Mouse (Mus musculus): ENCODE results near the gene Anxa5.

The Anxa5 gene

DNA sequence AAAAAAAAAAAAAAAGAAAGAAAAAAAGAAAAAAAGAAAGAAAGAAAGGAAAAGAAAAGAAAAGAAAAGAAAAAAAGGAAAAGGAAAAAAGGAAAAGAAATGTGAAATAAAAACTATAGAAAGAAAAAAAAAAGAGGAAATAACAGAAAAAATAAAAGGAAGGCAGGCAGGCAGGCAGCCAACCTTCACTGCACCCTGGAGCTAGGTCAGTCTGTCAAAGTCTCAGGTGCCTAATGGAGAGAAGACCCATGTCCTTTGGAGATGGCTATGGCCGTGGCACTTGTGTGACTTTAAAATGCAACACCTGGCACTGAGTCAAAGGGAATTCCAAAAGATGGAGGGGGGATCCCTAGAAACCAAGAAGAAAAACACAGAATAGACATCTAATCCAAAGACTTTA lies 12.7 kb upstream of the Anxa5 start:
- no peak for DNase-seq

GRCm38 (mm10) chr3:36486881-36487280 lies 11.2 kb upstream of the Anxa5 start:
- no peak for DNase-seq

GRCm38 (mm10) chr3:36486176-36486575 lies 10.5 kb upstream of the Anxa5 start:
- no peak for DNase-seq

DNA sequence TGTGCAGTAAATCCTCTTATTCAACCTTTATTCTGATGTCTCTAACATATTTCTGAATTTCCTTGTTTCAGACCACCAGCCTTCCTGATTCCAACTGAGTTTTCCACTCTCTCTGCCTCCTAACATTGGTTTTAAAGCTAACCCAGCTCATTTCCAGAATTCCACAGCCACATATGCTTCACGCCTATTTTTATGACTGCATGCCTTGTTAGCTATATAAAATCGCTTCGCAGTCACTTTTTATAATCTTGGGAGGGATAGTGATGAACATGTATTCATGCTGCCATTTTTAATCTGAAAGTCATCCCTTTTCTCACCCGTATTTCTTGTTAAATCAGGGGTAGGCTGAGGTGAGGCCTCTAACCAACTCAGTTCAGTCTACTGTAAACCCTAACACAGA lies 8.6 kb upstream of the Anxa5 start:
- no peak for DNase-seq

- DNase-seq = no peak
These were observed 7.2 kb upstream of the Anxa5 start for GRCm38 (mm10) chr3:36482940-36483339.

DNA sequence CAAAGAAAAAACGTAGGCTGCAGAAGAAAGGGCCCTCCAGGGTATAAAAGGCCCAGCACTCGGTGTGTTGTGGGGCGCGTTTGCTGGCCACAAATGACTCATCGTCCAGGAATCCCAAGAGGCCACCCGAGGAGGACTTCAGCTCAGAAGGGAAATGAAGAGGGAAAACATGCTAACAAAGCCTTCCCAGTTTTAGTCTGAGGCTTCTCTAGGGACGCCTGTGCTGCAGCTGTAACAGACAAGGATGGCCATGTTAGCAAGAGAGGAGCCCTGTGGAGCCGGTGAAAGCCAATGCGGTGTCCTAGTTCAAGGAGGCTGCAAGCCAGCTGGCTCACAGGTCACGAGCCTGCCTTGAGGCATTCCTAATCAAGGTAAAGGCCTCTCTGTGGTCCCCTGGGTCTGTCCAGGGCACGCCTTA lies 6.1 kb upstream of the Anxa5 start:
- DNase-seq = peak; percentile 72

DNA sequence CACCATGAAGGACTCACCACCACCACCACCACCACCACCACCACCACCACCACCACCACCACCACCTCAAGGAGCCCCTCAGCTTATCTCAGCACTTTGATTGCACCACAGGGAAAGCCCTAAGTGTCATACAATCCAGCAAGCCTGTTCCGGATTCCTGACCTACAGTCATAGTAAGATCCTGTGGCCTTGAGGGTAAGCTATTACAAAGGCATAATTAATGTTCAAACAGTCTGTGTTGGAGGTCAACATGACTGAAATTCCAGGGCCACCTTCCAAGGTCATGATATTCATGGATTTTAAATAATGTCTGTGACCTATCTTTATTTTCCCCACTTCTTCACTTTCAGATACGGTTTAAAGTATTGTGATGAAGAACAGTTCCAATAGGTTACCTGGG lies 4.8 kb upstream of the Anxa5 start:
- DNase-seq = no peak

- no peak for DNase-seq
These were observed 3.1 kb upstream of the Anxa5 start for GRCm38 (mm10) chr3:36478776-36479175.

GRCm38 (mm10) chr3:36476261-36477155 lies 814 bp upstream of the Anxa5 start:
- no peak for DNase-seq

GRCm38 (mm10) chr3:36474938-36475483 lies 683 bp downstream of the Anxa5 start:
- DNase-seq = peak; percentile 51

- DNase-seq = no peak
These were observed 1.3 kb downstream of the Anxa5 start for GRCm38 (mm10) chr3:36474421-36474820.

DNA sequence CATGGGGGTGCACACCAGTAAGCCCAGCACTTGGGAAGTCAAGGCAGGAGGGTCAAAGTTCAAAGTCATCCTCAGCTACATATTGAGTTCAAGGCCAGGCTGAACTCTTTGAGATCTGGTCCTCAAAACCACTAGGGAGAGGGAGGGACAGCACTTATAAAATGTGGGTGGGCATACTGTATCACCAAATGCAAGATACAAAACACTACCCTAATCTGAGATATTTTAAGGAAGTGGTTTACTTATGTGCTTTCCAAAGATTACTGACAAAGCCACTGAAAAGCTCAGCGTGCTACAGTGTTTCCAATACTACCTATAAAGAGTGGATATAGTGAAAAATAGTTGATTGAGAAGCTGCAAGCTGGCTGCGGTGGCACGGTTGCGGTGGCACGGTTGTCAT lies 2.5 kb downstream of the Anxa5 start:
- no peak for DNase-seq

DNA sequence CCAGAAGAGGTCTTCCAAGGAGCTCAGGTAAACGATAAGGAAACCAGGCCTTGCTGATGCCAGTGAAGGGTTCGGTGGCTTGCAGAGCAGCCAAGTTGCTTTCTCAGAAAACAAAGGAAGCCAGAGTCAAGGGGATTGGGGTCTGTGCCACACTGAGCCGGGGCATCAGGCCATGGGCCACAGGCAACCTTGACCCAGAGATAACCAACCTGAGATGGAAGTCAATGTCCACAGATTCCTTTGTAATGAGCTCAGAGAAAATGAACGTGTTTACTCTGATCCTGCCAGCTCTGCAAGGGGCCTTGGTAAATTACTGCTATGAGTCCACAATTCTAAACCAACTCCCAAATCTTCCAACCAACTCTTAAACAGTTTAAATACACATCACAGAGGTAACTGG lies 3.8 kb downstream of the Anxa5 start:
- no peak for DNase-seq

DNA sequence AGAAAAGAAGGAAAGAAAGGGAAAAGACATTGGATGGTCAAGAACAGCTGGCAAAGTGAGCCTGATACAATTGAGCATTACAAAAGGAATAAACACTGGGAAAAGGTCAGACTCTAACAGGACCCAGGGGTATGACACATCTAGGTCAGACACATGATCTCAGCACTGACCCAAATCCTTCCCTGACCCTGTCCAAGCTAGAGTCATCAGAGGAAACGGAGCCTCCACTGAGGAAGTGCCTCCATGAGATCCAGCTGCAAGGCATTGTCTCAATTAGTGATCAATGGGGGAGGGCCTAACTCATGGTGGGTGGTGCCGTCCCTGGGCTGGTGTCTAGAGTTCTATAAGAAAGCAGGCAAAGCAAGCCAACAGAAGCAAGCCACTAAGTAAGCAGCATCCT lies 6.8 kb downstream of the Anxa5 start:
- DNase-seq = no peak

- DNase-seq = no peak
These were observed 8.1 kb downstream of the Anxa5 start for GRCm38 (mm10) chr3:36467632-36468031.

- DNase-seq = no peak
These were observed 10.2 kb downstream of the Anxa5 start for GRCm38 (mm10) chr3:36465538-36465937.

DNA sequence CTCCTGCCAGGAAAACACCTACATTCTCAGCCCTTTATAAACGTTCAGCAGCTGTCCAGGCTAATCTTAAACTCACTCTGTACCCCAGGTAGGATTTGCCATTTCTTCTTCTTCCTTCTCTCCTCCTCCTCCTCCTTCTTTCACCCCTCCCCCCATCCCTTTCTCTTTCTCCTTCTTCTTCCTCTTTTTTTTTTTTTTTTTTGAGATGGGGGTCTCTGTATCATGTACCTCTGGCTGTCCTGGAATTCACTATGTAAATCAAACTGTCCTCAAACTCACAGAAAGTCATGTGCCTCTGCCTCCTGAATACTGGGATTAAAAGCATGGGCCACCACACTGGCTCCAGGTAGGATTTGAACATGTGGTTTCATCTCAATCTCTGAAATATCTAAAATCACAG lies 13.3 kb downstream of the Anxa5 start:
- DNase-seq = no peak

GRCm38 (mm10) chr3:36461819-36462218 lies 13.9 kb downstream of the Anxa5 start:
- no peak for DNase-seq

DNA sequence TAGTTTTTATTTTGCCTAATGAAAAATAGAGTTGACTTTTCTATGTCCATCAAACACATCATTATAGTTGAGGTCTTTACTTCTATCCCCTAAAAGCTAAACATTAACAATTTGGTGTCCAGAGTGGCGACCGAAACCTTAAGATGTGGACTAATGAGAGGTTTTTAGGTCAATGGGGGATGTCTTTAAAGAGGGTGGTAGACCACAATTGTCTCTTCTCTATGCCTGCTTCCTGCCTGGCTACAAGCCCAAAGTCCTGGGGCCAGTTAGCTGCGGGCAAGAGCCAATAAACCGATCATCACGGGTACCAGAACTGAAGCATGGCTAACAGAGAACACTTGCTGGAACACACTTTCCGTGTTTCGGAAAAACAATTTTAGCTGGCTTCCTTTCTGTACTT lies 15.0 kb downstream of the Anxa5 start:
- DNase-seq = no peak

GRCm38 (mm10) chr3:36455566-36455965 lies 20.1 kb downstream of the Anxa5 start:
- no peak for DNase-seq

DNA sequence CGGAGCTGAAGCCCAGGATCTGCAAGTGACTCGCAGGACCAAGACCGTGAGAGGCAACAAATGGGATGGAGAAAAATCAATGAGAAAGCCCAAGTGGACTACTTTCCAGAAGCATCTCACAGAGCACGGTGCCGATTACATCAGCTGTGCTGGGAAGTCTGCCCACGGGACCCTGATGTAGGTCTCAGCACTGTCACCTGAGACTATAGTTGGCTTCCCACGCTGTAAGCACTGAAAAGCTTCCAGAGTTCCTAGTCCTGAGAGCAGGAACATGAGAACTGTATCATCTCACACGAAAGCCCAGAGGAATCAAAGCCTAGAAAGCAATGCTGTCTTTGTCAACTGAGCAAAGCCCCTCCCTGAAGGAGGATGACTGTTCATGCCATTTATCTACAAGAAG lies 20.6 kb downstream of the Anxa5 start:
- no peak for DNase-seq

DNA sequence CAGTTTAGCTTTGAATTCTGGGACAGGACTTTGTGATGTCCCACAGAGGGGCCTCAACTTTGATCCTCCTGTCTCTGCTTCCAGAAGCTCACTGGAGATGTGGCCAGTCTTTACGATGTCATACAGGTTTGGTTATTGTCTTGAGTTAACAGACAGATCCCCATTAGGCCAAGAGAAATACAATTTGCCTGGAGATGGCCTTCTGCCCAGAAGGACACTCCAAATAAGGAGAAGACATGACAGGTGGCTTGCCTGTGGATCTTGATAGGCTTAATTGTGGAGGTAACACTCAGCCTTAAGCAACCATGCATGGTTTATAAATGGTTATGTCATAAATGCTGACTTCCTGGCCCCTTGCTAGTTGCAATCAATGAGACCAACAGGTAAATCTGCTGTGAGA lies 23.2 kb downstream of the Anxa5 start:
- DNase-seq = no peak

DNA sequence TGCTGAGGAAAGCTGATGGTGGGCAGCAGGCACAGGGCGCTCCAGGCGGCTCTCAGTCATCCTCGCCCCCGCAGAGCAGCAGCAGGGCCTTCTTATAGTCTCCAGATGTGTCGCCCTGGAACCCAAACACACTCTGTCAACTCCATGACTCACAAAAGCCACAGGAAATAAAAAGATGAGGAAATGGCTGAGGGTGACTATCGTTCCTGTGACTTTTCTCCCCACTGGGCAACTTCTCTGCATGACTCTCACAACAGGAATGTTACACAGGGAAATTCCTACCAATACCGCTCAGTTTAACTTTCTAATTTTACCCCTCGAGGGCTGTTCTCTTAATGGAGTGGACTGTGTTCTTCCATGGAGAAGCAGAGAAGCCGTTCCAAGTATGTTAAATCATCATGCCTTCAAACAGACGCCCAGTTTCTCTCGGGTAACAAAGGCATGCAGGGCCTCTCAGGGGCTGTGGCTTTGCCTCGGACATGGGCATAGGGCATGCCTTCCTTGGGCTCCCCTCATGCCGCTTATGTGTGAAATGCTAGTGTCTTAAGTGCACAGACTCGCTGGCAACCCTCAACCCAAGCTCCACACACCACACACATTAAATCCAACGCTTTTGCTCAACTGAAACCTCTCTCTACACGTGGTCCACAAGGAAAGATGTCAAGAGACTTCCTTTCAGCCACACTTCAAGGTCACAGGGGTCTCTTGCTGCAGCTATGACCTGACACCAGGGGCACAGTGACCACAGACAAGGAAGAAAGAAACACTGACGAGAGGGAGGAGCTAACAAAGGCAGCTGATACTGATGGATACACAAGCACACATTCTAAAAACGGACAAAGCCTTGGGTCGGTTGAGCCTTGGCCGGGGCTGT lies 26.2 kb downstream of the Anxa5 start:
- DNase-seq = peak; percentile 25

DNA sequence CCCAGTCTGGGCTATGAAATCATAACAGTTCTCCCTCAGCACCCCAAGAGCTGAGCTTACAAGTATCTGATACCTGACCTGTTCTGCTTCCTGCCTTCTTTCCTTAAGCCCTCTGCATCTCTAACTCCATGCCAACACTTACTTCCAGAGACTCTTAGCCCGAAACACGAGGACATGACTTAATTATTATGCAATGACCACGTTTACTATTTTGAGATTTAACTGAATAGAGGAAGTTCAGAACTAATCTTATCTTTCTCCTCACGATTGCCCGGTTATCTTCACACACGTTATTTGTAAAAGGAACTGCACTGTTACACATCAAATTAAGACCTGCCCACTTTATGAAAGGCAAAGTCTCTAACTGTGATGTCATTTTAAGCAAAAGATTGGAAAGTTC lies 28.8 kb downstream of the Anxa5 start:
- no peak for DNase-seq
